Mouse (Mus musculus) mouse embryonic stem cell (cell line): ENCODE results near the gene Kdf1.

Experiments used
- in situ Hi-C, 2 experiments: fragments of 300-500 bp; cut with MboI; formaldehyde crosslinking; loops; 1 replicate in 1 of 2; 3 replicates in 1 of 2; pipeline ENCODE4 v1.14.3; 2019 to 2020; ENCODE audit warnings: low sequenced_read_pairs in 2 of 2, low pct_unique_long_range_greater_than_20kb in 1 of 2, mixed read lengths in 1 of 2; ENCODE audit not compliant: unreplicated experiment in 1 of 2

Gene Kdf1

DNA sequence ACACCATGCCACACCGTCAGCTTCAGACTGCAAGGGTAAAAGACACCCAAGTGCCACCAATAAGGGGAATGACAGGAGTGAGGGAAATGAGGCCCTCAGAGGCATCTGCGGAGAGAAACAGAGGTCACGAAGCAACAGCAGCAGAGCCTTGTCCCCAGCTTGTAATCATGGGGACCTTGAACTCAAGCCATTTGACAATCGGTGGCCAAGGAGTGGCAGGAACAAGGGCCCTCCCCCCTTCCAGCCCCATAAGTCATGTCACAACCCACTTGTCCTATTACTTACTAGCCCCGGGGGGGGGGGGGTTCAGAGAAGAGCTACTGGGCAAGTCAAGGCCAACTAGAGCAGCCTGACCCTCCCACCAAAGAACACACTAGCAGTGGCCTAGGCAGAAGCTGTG lies 17.9 kb downstream of the Kdf1 start:
- in situ Hi-C loops: no loop called here

DNA sequence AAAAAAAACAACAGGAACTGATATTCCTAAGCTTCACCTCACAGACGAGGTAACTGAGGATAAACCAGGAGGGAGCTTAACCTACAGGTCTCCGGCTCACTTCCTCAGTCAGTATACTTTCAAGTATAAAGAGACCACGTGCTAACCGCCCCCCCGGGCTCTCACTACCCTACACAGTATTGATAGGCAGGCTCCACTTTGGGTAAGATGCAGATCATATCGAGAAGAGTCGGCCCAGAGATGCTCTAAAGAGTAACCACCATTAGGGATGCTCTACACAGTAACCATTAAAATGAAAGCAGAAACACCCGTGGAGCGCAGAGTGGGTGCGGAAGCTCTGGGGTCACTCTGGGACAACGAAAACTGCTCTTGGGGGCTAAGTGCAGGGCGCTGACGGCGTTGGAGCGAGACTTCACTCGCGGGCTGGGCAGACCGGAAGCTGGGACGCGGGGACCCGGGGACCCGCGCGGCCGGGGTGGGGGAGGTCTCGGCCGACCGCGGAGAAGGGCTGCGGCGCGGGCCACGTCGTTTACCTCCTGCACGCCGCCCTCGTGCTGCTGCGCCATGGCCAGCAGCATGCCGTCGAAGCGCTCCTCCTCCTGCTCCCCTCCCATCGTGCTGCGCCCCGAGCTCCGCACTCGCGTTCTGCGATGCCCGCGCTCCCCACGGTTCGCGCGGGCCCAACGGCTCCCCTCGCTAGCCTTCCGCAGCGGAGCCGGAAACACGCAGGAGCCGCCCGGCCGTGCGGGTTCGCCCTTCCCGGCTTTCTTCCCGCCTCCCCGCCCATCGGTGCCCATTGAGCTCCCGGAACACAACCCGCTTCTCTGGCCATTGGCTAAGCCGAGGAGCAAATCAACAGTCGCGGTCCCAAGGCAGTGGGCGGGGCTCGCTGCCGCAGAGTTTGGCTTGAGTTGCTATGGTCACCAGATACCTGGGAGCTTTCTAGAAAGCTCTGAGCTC lies 26.8 kb downstream of the Kdf1 start, which contains the start of gene Nudc:
Nudc (minus strand) TSS at position 725 of the 960 bp plus-strand sequence.
- in situ Hi-C loops: no loop called here

DNA sequence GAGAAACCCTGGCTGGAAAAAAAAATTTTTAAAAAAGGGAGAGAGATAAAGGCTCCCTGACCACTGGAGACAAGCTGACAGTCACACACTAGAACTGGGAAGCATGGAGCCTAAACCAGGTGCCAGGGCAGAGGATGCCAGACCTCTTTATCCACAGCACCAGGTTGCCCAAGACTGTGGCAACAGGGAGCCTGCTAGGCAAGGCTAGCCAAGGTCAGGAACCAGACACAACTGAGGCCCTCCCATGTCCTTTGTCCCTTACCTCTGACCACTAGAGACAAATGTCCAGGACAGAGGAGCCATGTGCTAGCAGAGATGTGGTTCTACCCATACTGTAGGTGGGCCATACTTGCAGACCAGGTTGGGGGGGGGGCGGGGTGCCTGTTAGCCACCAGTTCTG lies 33.3 kb downstream of the Kdf1 start:
- in situ Hi-C loops: no loop called here

DNA sequence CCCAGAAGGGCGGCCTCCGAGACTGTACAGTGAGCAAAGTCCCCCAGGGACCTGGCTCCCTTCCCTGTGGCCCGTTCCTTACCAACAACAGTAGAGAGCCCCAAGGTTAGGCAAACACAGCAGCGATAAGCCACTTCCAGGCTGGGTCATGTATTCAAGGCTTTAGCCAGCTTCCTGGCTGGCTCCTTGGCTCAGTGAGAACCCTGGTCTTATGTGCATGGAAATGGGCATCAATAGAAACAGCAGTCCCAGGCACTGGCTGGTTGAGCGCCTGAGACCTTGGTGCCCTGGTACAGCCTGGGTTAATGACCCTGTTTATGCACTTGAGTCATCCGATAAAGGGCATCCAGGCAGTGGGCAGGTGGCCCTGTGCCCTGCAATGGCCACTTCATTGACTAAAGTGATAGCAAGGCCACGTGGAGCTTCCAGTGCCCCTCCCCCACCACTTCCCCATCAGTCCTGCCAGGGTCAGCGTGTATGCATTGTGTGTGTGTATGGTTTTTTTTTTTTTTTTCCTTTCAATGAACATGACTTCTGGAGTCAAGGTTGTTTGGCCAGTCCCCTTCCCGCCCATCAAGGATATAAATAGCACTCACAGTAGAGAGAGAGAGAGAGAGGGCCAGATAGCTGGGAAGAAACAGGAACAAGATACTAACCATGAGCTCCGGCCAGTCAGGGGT lies 34.1 kb downstream of the Kdf1 start, which contains the start of gene Nr0b2:
Nr0b2 (plus strand) TSS at position 609 of the 680 bp plus-strand sequence.
- in situ Hi-C loops: no loop called here

DNA sequence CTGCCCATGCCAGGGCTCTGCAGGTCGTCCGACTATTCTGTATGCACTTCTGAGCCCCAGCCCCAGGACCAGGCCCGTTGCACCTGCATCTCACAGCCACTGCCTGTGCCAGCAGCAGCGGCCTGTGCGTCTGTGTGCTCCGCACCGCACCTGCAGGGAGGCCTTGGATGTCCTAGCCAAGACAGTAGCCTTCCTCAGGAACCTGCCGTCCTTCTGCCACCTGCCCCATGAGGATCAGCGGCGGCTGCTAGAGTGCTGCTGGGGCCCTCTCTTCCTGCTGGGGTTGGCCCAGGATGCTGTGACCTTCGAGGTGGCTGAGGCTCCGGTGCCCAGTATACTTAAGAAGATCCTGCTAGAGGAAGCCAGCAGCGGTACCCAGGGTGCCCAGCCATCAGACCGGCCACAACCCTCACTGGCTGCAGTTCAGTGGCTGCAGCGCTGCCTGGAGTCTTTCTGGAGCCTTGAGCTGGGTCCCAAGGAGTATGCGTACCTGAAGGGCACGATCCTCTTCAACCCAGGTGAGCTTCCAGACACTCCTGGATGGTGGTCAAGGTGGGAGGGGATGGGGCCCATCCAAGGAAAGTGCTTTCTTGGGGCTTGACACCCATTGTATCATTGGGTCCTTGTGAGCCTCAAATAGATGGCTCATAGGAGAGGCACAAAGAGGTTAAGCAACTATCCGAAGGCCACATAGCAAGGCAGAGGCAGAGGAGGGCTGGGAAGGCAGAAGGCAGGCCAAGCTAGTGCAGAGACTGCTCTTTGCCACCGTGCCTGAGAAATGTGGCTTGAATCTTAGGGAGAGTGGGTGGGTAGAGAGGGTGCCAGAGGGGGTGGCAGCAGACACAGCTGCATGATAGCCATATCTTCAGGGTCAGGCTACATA lies 34.9 kb downstream of the Kdf1 start:
- in situ Hi-C loops: no loop called here

DNA sequence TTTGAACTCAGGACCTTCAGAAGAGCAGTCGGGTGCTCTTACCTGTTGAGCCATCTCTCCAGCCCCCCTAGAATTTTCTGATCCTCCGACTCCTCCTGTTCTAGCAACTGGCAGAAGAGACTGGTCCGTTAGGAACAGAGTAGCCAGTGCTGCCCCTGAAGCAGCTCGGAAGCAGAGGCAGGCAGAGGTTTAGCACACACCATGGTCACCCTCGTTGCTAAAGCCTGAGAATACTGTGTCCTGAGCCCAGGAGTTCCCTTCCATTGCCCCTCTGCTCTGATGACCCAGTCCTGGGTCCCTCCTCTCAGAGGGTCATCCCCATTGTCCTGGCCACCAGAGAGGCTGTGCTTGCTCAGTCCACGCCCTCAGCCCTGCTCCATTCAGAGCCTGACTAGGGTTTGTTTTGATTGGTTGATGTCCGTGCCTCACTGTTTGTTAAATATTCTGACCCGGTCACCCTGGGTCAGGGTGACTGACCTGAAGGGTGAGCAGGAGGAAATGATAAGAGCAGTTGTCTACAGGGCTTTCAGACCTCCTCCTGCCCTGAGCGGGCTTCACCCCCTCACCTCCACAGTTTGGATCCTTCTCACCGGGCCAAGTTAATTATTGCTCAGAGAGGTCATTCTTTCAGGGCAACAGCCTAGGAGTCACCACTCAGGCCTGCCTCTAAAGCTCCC lies 38.4 kb downstream of the Kdf1 start:
- in situ Hi-C loops: no loop called here

DNA sequence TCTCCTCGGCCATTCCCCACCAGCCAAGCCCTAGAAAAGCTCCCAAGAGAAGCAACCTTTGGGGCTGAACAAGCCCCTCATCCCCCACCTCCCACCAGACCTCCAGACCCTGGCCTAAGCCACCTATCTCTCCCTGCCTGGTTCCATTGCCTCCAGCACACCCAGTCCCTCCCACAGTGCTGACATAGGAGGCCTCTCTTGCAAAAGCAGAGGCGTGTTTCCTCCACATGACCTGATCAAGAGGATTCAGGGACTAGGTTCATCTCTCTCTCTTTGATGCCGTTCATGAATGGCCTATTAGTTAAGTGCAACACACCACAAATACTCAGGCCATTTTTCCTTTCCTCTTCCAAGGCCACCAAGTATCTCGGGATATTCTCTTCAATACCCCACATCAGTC lies 41.1 kb downstream of the Kdf1 start:
- in situ Hi-C loops: no loop called here

DNA sequence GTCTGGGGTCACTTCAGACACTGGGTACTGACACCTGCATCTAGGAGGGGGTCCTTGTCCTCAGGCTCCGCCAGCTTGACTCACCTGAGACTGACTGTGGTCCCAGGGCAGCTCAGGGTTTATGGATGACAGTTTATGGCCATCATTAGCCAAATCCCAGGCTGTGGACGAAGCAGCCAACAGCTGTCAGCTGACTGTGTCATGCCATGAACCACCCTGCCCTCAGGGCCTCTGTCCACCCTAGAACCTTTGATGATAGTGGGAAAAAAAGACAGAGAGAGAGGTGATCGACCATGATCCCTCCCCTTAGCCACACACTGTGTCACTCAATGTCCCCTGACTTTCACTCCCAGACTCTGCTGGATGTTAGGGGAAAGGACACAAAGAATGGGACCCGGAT lies 42.9 kb downstream of the Kdf1 start:
- in situ Hi-C loops: no loop called here

DNA sequence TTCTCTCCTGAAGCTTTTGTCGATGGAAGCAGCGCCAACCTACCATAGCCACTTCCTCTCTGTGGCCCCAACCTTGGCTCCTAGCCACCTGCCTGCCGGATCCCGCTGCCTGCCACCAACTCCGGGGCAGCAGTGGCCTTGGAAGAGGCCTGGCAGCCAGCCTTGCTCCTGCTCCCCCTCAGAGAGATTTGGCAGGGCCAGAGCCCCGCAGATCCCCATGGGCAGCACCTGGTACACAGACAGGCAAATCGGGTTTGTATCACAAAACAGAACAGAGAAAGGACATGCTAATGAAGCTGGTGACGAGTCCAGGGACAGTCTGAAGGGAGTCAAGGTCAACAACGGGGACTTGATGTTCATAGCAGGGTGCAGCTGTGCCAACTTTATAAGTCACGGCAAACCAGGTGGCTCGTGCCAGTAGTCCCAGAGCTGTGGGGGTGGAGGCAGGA lies 44.4 kb downstream of the Kdf1 start:
- in situ Hi-C loops: no loop called here

DNA sequence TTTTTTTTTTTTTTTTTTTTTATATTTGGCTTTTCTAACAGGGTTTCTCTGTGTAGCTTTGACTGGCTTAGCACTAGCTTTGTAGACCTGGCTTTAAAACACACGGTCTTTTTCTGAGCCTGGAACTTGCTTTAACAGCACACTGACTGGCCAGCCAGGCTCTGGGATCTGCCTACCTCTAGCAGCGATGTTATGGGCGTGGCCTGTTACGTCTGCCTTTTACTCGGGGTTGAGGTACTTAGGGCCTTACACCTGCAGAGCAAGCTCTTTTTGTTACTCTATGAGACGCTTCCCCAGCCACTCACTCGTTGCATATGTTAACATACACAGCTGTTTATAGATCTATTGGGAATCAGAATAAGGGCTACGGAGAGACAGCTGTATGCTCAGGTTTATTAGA lies 48.5 kb downstream of the Kdf1 start:
- in situ Hi-C loops: no loop called here

DNA sequence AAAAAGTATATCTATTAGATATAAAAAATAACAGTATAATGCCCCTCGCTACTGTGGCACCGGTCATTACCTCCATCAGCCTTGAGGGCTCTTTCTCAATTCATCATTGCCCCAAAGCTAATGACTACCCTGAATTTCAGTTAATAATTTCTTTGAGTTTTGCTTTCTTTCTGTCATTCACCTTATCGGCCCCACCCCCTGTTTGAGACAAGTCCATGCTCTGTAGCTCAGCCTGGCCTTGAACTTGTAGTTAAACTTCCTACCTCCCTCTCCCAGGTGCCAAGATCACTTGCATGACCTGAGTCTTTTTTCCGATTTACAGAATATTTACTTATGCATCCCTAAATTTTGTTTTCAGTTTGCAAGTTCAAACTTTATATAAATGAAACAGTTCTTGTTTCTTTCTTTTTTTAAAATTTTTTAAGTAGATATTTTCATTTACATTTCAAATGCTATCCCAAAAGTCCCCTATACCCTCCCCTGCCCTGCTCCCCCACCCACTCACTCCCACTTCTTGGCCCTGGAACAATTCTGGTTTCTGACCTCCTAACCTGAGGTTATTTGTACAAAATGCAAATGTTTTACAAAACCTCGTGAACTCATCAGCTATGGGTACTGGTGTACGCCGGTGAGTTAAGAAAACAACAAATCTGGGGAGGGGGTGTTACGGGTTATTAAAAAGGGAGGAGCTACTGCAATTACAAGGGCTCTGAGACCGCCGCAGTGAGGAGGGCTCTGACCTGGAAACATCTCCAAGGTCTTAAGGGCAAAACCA lies 50.7 kb downstream of the Kdf1 start:
- in situ Hi-C loops: no loop called here

DNA sequence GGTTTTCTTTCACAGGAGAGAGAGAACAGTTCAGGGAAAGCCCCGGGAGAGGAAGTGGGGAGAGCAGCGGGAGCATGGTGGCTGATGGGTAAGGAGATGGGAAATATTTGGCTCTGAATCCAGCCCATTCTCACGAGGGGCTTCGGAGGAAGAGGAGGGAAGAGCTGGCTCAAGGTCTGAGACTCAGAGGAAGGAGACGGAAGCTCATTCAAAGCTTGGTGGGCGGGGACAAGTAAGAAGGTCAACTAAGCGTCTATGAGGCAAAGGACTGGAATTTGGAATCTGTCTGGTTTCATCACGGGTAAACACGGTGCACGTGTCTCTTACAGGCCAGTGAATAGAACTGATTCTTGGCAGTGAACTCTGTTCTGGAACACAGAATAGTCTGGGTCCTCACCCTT lies 51.3 kb downstream of the Kdf1 start:
- in situ Hi-C loops: no loop called here

DNA sequence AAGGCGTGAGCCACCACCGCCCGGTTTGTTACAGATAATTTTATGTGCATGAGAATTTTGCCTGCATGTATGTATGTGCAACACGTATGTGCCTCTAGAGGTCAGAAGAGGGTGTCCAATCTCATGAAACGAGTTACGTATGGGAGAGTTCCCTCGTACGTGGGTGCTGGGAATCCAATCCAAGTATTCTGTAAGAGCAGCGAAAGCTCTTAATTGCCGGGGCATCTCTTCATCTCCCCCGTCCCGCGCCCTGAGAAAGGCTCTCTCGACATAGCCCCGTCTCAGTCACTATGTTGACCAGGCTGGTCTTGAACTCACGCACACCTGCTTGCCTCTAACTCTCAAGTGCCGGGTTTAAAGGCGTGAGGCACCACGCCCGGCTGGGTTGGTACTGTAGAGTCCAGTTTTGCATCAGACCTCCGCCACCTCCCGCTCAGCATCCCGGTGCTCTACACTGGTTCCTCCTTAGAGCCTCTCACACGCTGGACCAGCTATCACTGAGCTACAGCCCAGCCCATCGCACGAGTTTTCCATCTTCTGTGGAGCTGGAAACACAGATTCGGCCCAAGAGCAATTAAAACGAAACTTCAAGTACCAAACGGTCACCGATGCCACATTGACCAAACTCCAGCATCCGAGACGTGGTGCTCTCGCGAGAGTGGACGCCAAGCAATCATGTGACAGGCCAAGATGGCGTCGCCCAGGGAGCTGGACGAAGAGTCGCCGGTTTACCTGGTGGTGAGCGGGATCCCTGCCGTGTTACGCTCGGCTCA lies 55.5 kb downstream of the Kdf1 start, which contains the start of gene Gpatch3:
Gpatch3 (plus strand) TSS at position 676 of the 773 bp plus-strand sequence.
- in situ Hi-C loops: no loop called here

DNA sequence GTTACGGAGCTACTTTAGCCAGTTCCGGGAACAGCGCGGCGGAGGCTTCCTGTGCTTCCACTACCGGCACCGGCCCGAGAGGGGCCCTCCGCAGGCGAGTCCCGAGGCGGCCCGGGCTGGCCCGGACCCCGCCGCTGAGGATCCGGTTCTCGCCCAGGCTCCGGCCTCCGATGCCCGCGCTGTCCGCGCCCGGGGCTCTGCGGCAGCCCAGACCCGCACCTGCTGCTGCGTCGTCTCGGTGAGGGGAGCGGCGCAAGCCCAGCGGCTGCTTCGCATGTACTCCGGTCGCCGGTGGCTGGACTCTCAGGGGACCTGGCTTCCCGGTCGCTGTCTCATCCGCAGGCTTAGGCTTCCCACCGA lies 56.1 kb downstream of the Kdf1 start:
- in situ Hi-C loops: no loop called here

DNA sequence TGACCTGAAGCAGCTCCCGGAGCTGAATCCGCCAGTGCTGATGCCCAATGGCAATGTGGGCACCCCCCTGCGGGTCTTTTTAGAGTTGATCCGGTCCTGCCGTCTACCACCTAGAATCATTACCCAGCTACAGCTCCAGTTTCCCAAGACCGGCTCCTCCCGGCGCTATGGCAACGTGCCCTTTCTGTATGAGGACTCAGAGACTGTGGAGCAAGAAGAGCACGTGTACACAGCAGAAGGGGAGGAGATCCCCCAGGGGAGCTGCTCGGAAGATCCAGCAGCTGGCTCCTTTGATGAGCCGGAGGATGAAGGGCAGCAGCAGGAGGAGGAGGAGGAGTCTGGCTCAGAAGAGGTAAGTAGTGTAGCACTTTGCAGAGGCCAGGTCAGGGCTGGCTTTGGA lies 59.2 kb downstream of the Kdf1 start:
- in situ Hi-C loops: no loop called here
